Mouse (Mus musculus): ENCODE data around the gene Muc5b.

GRCm38 (mm10) chr7:141901825-141902224 lies 63.0 kb downstream of the Muc5b start:
- TF ChIP-seq POLR2A (IDR thresholded peaks at IDR 0.05; ENCODE audit: extremely low read depth, insufficient read depth, low read length) = no peak
- no peak for TF ChIP-seq CTCF (IDR thresholded peaks at IDR 0.05; ENCODE audit: low read depth, low read length)
